Mouse (Mus musculus): ENCODE data around the gene Gprc5d. TPM values are rescaled to one million over a fixed set of nuclear protein-coding genes. Genes with fewer than 3 reads are reported as not detected.

Gprc5d gene
- total RNA-seq, 2 experiments from 2014 or later: not detected

DNA sequence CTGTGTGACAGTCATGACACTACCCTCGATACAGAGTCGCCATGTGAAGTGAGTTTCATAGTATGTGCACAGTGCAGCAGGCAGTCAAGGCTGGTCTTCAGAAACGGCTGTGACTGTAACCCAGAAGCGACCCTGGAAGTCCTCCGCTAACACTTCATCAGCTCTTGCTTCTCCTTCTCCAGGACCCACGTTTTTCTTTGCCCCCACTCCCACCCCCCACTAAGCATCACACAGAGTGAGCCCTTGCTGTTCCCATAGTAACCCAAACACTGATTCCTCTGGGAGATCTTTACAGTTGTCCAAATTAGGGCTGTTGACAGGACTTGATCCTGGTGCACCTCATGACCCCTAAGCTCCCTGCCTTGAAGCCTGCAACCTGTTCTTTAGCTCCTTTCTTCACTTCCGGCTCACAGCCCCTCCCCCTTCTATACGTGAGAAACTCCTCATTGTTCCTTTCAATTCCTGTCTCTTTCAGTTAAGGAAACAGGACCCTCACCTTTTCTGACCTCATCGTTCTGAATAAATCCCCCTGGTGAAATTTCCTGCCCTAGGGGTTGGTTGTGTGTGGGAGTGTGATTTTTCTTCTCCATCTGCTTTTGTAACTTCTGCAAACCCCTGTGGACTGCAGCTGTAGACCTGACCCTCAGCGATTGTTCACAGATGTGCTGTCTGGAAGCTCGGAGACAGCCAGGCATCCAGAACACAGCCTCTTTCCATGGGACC is 18.5 kb upstream of the Gprc5d start:
- no peak for DNase-seq (ENCODE audit: low spot score in 2 of 2)

DNA sequence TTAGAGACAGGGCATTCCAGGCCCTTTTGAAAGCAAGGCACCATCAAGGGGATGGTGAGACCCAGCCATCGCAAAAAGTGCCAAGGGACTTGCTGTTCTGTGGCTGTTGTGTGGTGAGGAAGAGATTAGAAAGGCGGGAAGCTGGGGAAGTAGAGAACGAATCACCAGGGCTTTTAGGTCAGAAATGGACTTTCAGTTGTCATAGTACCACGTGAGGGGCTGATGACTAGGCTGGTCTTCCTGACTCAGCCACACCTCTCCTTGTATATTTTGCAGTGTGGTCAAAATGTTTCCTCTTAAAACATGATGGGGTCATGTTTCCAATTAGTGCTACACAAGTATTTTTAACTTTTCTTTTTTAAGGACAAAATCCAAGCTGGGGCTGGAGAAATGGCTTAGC is 17.7 kb upstream of the Gprc5d start:
- DNase-seq (ENCODE audit: low spot score in 2 of 2): no peak

DNA sequence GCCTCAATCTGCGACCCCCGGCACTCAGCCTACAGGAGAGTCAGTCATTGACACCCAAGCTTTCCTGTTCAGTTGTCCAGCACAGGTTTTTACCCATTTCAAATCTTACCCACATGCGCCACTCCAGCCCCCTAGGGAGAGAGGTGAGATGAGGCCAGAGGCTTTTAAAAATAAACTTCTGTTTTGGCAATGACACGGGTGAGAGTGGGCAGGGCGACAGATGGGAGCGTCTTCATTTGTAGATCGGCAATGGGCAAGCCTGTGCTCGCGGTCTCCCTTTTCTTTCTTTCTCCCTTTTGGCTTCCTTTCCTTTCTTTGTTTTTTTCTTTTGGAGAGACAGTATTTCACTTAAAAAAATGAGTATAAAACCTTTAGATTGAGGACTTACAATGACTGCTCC is 15.4 kb upstream of the Gprc5d start:
- no peak for DNase-seq (ENCODE audit: low spot score in 2 of 2)

DNA sequence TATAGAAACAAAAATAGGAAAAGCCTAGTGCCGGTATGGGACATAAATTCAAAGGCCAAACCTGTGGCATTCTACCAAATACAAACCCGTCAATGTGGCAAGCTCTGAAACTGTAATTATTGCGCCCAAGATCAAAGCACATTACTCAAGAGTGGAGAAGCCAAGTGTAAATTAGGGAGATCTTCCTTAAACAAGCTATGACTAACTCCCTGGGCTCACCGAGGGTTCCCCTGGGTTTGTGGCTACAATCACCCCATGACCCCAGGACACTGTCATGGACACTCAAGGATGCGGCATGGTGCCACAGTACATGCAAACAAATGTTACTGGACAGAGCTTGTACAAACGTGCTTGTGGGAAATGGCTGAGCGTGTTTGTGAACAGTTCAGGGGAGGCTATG is 15.0 kb upstream of the Gprc5d start:
- DNase-seq (ENCODE audit: low spot score in 2 of 2): no peak

DNA sequence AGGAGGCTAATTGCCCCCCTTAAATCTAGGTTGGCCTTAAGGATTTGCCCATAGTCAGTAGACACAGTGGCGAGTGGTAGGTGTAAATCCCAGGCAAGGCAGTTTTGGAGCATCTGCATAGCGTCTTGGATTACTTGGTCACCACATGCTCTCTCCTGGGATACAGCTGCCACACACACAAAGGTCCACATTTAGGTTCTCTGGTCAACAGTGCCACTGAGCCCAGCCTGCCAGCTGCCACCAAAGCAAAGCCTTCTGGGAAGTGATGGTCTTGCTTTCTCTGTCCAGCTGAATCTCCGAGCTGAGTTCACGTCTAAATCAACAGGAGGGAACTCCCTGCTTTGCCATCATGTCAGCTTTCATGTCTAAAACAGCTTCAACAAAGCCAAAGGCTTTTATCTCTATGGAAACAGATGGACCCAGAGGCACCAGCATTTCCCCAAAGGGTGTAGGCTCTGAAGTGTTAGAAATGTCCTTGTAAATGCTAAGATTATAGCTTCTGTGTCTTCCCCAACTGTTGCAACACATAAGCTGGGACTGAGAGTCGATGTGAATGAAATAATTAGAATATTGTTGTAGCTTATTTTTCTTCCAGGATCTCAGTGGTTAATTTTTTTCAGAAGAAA is 6.8 kb upstream of the Gprc5d start:
- no peak for DNase-seq (ENCODE audit: low spot score in 2 of 2)

GRCm38 (mm10) chr6:135116479-135116878 is 1.6 kb downstream of the Gprc5d start:
- no peak for DNase-seq (ENCODE audit: low spot score in 2 of 2)

GRCm38 (mm10) chr6:135113114-135113436 is 5.0 kb downstream of the Gprc5d start:
- no peak for DNase-seq (ENCODE audit: low spot score in 2 of 2)

- no peak for DNase-seq (ENCODE audit: low spot score in 2 of 2)
These were observed 5.5 kb downstream of the Gprc5d start for GRCm38 (mm10) chr6:135112411-135113113.

DNA sequence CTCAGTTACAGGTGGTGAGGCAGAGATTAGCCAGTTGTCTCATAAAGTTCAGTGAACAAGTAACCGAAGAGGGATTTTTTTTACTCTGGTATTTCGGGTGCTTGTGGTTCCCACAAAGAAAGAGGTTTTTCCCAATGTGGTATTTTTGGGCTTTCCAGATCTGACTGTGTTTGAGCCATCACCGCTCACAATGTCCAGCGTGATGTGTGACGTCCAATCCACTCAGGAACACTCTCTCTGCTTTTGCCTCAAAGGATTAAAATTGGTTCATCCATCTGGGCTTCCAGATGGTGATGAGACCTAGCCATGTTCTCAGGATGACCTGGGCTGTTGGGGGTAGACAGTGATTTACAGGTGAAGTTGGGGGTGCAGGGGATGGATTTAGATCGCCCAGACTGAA is 11.1 kb downstream of the Gprc5d start:
- no peak for DNase-seq (ENCODE audit: low spot score in 2 of 2)

GRCm38 (mm10) chr6:135102736-135103303 is 15.3 kb downstream of the Gprc5d start:
- DNase-seq (ENCODE audit: low spot score in 2 of 2): no peak

- no peak for DNase-seq (ENCODE audit: low spot score in 2 of 2)
These were observed 17.2 kb downstream of the Gprc5d start for GRCm38 (mm10) chr6:135100787-135101472.

DNA sequence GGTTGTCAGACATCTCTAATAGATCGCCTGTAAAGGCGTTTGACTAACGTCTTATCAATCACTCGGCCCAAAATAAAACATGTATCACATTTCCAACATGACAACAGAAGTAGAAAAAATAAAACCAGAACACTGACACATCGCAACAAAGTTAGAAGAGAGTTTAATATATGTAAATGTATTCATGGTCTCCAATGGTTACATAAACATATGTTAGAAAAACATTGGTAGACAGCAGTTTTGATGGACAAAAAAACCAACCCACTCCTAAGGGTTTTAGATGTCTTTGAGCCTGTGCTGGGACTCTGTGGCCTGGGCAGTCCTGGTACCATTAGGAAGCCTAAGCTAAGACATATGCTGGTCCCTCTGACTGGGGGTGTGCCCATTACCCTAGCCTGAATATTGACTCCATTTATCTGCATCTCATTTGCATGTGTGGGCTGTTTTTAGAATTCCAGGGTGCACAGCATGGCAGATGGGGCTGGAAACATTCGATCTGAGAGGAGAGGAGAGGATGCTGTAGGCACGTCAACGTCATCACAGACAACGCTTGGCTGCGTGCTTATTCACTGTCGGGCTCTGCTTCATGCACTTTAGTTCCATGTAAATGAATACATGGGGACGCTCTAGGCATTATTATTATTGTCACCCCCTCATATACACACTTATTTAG is 25.1 kb downstream of the Gprc5d start:
- DNase-seq (ENCODE audit: low spot score in 2 of 2): peak; percentile 21 to 68

DNA sequence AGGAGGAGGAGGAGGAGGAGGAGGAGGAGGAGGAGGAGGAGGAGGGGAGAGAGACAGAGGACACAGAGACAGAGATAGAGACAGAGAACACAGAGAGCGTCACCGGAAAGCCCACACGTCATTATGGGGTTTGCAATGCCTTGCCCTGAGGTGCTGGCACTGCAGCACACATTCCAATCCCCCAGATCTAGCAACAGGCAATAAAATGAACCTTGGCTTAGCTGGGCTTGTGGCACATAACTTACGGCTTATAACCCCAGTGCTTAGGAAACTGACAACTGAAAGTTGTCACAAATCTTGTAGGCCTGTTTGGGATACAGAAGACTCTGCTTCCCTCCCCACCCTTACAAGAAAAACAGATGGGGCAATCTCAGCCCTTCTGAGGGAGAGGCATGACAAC is 27.4 kb downstream of the Gprc5d start:
- DNase-seq (ENCODE audit: low spot score in 2 of 2): no peak

- peak; percentile 42 to 46 for DNase-seq (ENCODE audit: low spot score in 2 of 2)
These were observed 28.3 kb downstream of the Gprc5d start for GRCm38 (mm10) chr6:135089786-135090185.

DNA sequence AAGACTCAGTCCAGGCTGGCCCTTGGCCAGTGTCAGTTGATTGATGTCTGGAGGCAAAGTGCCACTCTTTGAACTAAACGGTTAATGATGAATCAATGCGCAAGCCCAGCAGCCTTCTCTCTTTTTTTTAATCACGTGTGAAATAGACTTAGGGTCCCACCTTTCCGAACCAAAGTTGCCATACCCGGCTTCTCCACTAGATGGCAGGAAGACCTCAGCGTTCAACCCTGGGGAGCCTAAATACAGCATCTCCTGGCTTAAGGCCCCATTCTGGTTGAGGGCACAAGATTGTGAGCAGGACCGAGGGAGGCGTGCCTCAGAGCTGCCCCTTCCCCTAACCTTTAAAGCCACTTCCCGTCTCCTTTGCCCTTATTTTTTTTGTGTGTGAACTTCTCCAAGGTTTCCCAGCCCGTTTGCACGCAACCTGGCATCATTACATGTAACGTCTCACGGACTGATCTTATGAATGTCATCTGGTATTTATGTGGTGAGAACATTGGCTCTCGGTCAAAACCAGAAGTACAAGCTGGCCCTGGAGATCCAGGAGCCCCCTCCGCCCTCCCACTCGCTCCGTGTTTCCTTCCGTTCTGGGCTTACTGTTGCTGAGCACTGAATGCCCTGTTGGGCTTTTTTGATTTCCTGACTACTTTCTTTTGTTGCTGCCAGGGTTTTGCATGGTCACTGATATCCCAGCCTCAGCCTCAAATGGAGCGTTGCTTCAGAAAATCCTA is 30.2 kb downstream of the Gprc5d start:
- peak; percentile 89 to 90 for DNase-seq (ENCODE audit: low spot score in 2 of 2)

DNA sequence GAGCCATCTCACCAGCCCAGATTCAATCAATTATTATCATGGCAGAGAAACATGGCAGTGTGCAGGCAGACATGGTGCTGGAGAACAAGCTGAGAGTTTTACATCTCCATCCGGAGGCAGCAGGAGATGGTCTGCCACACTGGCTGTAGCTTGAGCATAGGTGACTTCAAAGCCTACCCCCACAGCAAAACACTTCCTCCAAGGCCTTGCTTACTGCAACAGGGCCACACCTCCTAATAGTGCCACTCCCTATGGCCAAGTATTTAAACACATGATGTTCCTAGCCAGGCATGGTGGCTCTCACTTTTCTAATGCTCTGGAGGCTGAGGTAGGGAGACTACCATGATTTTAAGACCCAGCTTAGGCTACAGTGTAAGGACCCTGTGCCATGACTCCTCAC is 32.4 kb downstream of the Gprc5d start:
- DNase-seq (ENCODE audit: low spot score in 2 of 2): no peak

- no peak for DNase-seq (ENCODE audit: low spot score in 2 of 2)
These were observed 34.0 kb downstream of the Gprc5d start for GRCm38 (mm10) chr6:135083991-135084502.

- DNase-seq (ENCODE audit: low spot score in 2 of 2): no peak
These were observed 39.7 kb downstream of the Gprc5d start for GRCm38 (mm10) chr6:135078420-135078819.

DNA sequence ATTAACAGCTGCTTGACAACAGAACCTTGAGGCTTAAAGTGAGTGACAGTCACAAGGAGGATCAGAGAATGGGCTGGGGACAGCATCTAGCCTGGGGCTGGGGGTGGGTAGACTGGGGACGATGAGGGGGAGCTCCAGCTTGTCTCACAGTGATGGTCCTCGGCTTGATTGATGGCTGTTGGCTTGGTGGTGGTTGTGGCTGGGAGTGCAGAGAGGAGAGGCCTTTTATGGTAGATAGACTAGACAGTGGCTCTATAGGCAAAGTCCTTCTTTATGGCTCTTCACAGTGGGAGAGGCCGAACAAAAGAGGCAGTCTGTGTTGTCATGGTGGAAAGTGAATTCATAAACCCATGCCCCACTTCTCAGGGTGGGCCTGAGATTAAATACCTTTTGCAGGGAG is 41.9 kb downstream of the Gprc5d start:
- no peak for DNase-seq (ENCODE audit: low spot score in 2 of 2)

GRCm38 (mm10) chr6:135074405-135074947 is 43.6 kb downstream of the Gprc5d start:
- DNase-seq (ENCODE audit: low spot score in 2 of 2): no peak

Measured in layer of hippocampus, postnatal 14 days (tissue).